Mouse (Mus musculus) ES-Bruce4 (cell line): Measurements from ENCODE around the gene Marc2.

Experiments
- CTCF ChIP-seq: IDR thresholded peaks from one replicate; pipeline ENCODE4 v1.8.1; 2011; ENCODE audit warnings: low read depth, low read length
- POLR2A ChIP-seq: IDR thresholded peaks from one replicate; pipeline ENCODE4 v1.8.1; 2011; ENCODE audit warnings: low read length; ENCODE audit not compliant: insufficient read depth

DNA sequence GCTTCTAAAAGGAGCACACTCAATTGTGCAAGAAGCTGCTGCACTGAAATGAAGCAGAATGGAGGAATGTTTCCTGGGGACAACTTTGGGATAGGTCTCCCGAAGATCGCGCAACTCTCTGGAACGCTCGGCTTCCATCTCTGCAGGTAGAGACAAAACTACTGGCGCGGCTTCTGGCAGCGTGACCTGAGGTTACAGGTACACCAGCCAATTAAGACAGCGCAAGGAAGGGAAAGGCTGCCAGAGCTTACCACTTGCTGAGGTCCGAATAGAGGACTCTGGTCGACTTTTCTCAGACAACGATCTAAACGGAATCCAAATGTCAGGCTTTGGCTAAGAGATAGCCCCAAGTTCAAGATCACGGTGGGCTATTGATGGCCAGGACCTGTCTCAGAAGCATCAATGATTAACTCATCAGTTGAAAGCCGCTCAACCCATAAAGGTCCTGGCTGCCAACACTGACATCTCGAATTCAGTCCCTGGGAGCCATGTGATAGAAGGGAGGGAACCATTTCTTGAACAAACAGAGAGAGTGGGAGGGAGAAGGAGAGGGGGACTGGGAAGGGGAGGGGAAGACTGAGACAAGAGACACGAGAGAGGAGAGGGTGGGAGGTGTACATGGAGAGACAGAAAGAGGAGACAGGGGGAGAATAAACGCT is at the start of gene Marc2:
- TF ChIP-seq CTCF, result no peak
- TF ChIP-seq POLR2A, result no peak
